Mouse (Mus musculus) yolk sac, embryonic 10.5 days (tissue): ENCODE measurements around the gene Fam3c.

Source experiments
- DNase-seq: peaks from one replicate; pipeline ENCODE4 v3.0.0-alpha.2; 2017; ENCODE audit warnings: low spot score

Fam3c gene

GRCm38 (mm10) chr6:22354031-22354430 lies 2.0 kb downstream of the Fam3c start:
- DNase-seq = no peak

GRCm38 (mm10) chr6:22351551-22351950 lies 4.5 kb downstream of the Fam3c start:
- no peak for DNase-seq

- no peak for DNase-seq
These were observed 5.8 kb downstream of the Fam3c start for GRCm38 (mm10) chr6:22350239-22350571.

GRCm38 (mm10) chr6:22349531-22350238 lies 6.4 kb downstream of the Fam3c start:
- no peak for DNase-seq

GRCm38 (mm10) chr6:22348975-22349374 lies 7.1 kb downstream of the Fam3c start:
- DNase-seq = no peak

GRCm38 (mm10) chr6:22348130-22348529 lies 7.9 kb downstream of the Fam3c start:
- DNase-seq = no peak

GRCm38 (mm10) chr6:22347132-22347902 lies 8.7 kb downstream of the Fam3c start:
- no peak for DNase-seq

- DNase-seq = no peak
These were observed 11.6 kb downstream of the Fam3c start for GRCm38 (mm10) chr6:22344443-22344842.

- DNase-seq = peak; percentile 32
These were observed 12.3 kb downstream of the Fam3c start for GRCm38 (mm10) chr6:22343706-22344105.

- DNase-seq = no peak
These were observed 12.8 kb downstream of the Fam3c start for GRCm38 (mm10) chr6:22343292-22343691.

- no peak for DNase-seq
These were observed 15.3 kb downstream of the Fam3c start for GRCm38 (mm10) chr6:22340779-22341178.

- DNase-seq = no peak
These were observed 16.1 kb downstream of the Fam3c start for GRCm38 (mm10) chr6:22339763-22340542.

GRCm38 (mm10) chr6:22332548-22332947 lies 23.5 kb downstream of the Fam3c start:
- DNase-seq = no peak

- DNase-seq = no peak
These were observed 25.7 kb downstream of the Fam3c start for GRCm38 (mm10) chr6:22330169-22330960.

- DNase-seq = no peak
These were observed 28.1 kb downstream of the Fam3c start for GRCm38 (mm10) chr6:22327931-22328330.

- no peak for DNase-seq
These were observed 29.0 kb downstream of the Fam3c start for GRCm38 (mm10) chr6:22327091-22327490.

GRCm38 (mm10) chr6:22326289-22326688 lies 29.8 kb downstream of the Fam3c start:
- DNase-seq = no peak

- peak; percentile 62 for DNase-seq
These were observed 30.5 kb downstream of the Fam3c start for GRCm38 (mm10) chr6:22325364-22326072.

GRCm38 (mm10) chr6:22298059-22298458 lies 58.0 kb downstream of the Fam3c start:
- DNase-seq = no peak

- DNase-seq = no peak
These were observed 59.0 kb downstream of the Fam3c start for GRCm38 (mm10) chr6:22297028-22297427.

GRCm38 (mm10) chr6:22293922-22294321 lies 62.1 kb downstream of the Fam3c start:
- DNase-seq = no peak
